Mouse (Mus musculus) hindlimb bud, embryonic 11.5 days (tissue): ENCODE measurements around the gene Pip4p1.

Source experiments
- DNase-seq: peaks from one replicate; pipeline ENCODE4 v3.0.0-alpha.2; 2012; ENCODE audit warnings: low read depth, low spot score; ENCODE audit errors: extremely low spot score

Gene Pip4p1

GRCm38 (mm10) chr14:50895985-50896746 lies 34.5 kb downstream of the Pip4p1 start:
- DNase-seq: no peak

GRCm38 (mm10) chr14:50895407-50895806 lies 35.2 kb downstream of the Pip4p1 start:
- DNase-seq: no peak

- DNase-seq: no peak
These were observed 37.9 kb downstream of the Pip4p1 start for GRCm38 (mm10) chr14:50892541-50893459.

- no peak for DNase-seq
These were observed 38.6 kb downstream of the Pip4p1 start for GRCm38 (mm10) chr14:50892091-50892490.

GRCm38 (mm10) chr14:50891621-50892020 lies 39.0 kb downstream of the Pip4p1 start:
- no peak for DNase-seq

GRCm38 (mm10) chr14:50876236-50876950 lies 54.3 kb downstream of the Pip4p1 start:
- no peak for DNase-seq
